Mouse (Mus musculus) stomach, postnatal 0 days (tissue): ENCODE measurements around the gene Cdca4.

ENCODE experiments used
- CTCF ChIP-seq: IDR thresholded peaks from 2 replicates; pipeline ENCODE4 v1.5.1; 2016; ENCODE audit warnings: antibody characterized with exemption, low read depth, mild to moderate bottlenecking, moderate library complexity
- EP300 ChIP-seq: optimal IDR thresholded peaks from 2 replicates; pipeline ENCODE3; 2016; ENCODE audit warnings: antibody characterized with exemption

GRCm38 (mm10) chr12:112877073-112877576 is 47.9 kb upstream of the Cdca4 start:
- TF ChIP-seq CTCF (no peak), EP300 (no peak)
